Mouse (Mus musculus) mouse embryonic stem cell (cell line): ENCODE measurements around the gene Olfr1370.
"Not testable (repeated sequence)": the region's sequence is repeated elsewhere in the genome, so short reads cannot be mapped to it uniquely, and the experiment has no call there.

Source experiments
- in situ Hi-C, 2 experiments: fragments of 300-500 bp; cut with MboI; formaldehyde crosslinking; loops; 1 replicate in 1 of 2; 3 replicates in 1 of 2; pipeline ENCODE4 v1.14.3; 2019 to 2020; ENCODE audit warnings: low sequenced_read_pairs in 2 of 2, low pct_unique_long_range_greater_than_20kb in 1 of 2, mixed read lengths in 1 of 2; ENCODE audit not compliant: unreplicated experiment in 1 of 2

Olfr1370 gene

DNA sequence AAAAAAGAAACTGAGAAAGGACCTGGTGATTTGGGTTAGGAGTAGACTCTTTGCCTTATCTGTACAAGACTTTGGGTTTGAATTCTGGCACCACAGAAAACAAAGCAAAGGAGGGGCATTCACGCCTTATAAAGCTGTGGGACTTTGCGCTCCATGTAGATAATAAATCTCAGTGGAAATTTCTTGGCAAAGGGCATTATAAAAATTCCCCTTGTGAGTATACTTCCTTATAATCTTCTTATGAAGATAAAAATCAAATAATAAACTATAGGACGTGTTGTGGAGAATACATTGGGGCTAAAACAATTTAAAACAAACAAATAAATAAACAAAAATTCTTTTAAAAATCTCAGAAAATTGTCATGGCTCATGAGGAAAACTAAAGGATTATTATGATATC, at the start of gene Olfr1370:
Gene Olfr1370, minus strand, starts transcription at position 101 of the 400 bp plus-strand sequence.
- in situ Hi-C loops, result no loop called here

DNA sequence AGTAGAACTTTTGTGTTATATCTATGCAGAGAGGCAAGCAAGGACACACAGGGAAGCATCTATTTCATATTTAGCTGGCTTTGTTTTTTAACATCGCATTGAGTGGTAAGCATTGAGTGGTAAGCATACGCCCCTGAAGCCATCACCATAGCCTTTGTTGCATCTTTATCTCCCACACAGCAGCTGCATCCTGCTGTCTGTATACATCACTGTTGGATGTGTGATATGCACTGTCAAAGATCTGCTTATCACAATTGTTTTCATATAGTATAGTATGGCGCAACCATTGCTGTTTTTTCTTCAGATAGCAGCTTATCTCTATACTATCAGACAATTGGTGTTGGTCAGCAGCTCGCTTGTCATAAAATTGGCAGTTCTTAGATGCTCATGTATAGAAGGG, 39.4 kb upstream of the Olfr1370 start:
- in situ Hi-C loops, result no loop called here

DNA sequence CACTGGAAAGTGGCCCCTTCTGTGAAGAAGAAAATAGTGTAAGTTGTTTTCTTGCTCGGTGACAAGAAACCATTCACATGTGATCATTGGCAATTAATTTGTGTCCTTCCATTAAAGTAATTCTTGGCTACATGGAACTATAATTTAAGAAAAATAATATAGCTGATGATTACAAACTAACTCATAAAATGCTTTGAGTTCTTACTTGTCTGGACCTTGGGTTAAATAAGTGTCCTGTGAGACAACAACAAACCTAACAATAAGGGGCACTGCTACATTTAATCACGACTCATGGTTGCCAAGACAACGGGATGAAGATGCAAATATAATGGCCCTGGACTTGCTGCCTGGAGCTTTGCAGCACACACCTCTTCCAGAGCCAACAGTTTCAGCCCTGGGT, 36.4 kb upstream of the Olfr1370 start, which contains the start of gene Olfr1369-ps1:
Gene Olfr1369-ps1, plus strand, starts transcription at position 301 of the 400 bp plus-strand sequence.
- in situ Hi-C loops, result not testable (repeated sequence)

DNA sequence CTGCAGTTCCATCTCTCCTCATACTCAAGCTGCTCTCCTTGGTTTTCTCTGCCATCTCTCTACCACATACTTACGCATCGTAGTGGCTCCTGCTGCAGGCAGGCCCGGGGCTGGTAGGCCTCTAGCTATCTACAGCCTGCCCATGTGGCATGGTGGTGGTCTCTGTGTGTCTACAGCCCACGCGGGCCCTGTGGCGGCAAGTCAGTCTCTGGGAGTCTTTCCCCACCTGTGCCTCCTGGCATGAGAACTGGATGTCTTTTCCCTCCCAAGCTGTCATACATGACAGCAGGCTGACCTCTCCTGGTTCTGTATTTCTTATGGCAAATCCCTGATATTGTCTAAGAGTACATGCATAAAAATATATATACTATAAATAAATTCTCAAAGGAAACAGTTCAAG, 35.7 kb upstream of the Olfr1370 start:
- in situ Hi-C loops, result no loop called here

DNA sequence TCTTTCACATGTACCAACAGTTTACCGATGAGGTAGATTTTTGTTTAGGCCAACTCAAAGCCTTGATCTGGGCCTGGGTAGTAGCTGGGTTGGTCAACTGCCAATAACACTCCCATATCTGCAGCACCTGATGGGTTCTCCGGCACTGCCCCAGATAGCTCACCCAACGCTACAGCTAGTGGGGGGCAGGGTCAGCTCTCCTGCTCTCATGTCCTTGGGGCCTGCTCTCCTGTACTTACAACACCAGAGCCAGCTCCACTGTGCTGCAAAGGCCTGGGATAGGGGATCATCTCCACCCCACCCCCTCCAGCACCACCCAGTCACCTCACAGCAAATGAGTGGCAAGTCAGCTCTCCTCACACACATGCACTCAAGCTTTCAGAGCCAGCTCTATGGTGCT, 35.0 kb upstream of the Olfr1370 start:
- in situ Hi-C loops, result no loop called here

DNA sequence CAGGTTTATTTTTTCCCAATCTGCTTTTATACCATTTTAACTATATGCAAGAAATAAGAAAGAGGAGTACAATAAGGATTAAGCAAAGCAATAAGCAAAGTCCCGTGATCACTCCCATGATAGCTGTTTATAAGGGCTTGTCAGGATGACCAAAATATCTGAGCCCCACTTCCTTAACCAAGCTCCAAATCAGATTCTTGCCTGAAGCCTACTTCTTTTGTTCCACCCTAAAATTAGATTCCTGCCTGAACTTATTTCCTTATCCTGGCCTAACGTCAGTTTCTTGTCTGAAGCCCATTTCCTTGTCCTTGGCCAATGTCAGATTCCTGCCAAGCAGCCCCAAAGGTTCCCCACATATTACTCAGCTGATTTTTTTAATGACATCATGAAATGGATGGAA, 7.9 kb upstream of the Olfr1370 start:
- in situ Hi-C loops, result no loop called here

DNA sequence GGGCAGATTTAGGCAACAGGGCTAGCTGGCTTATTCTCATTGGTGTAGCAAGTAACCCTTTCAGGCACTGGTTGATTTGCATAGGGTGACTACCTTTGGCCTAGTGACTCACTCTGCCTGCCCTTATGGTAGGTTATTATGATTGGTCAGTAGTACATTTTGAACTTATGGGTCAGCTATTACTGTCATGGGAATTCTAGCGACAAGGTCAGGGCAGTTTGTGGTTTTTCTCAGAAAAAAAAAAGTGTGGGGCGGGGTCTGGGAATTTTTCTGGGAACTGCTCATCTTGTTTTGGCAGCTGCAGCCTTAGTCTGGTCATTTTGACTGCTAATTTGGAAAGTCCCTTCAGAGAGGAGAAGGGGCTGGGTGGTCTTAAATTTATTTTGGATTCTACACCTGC, 8.7 kb downstream of the Olfr1370 start:
- in situ Hi-C loops, result no loop called here

DNA sequence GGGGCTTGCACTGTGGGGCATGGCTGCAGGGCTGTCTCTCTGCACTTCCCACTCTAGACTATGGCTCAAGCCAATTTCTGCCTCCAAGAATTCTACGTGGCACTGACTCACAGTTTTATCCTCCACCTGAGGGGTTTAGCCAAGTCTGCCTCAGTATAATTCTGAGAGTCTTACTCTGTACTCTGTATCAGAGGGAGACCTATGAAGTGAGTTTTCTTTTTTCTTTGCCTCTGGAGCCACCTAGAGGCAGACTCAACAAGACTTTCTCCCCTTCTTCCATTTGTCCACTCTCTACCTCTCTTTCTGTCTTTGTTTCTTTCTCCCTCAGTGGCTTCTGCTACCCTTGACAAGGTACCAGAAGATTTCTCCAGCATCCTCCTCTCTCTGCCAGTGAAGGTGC, 24.6 kb downstream of the Olfr1370 start:
- in situ Hi-C loops, result no loop called here

DNA sequence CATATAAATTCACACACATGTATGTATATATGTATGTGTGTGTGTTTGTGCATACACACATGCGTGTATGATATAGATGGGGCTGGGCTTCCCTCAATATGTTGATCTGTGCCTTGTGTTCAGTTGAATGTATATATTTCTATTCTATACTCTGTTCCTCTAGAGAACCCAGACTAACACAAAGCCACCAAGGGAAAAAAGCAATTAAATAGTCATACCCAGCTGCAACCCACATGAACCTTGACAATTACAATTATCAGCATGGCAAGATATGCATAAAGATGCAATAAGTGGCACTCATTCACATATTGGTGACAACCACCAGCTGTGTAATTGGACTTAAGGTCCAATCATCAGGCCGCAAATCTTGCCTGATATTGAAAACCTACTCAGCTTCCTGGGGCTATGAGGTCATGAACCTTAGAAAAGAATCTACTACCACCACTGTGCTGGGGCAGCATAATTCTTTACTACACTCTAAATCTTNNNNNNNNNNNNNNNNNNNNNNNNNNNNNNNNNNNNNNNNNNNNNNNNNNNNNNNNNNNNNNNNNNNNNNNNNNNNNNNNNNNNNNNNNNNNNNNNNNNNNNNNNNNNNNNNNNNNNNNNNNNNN, 34.1 kb downstream of the Olfr1370 start:
- in situ Hi-C loops, result loop anchor here (25.0 kb wide), 1 partner anchor 728 kb away; no protein-coding TSS in a partner anchor

DNA sequence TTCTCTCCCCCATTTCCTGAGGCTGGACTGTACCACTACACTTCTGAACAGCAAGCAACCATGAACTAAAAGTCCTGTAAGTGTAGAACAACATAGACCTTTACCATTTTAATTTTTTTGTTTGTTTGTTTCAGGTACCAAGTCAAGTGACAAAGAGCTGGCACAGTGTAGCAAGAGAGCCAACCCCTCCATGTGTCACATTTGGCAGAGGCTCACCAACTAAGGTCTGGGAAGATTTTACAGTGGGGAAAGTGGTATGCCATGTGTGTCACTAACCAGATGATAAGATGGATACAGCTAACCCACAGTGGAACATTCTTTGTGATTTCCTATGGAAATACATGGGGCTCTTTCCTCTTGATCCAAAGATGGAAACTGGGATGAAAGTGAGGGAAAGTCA, 38.8 kb downstream of the Olfr1370 start:
- in situ Hi-C loops, result loop anchor here (25.0 kb wide), 1 partner anchor 724 kb away; no protein-coding TSS in a partner anchor

DNA sequence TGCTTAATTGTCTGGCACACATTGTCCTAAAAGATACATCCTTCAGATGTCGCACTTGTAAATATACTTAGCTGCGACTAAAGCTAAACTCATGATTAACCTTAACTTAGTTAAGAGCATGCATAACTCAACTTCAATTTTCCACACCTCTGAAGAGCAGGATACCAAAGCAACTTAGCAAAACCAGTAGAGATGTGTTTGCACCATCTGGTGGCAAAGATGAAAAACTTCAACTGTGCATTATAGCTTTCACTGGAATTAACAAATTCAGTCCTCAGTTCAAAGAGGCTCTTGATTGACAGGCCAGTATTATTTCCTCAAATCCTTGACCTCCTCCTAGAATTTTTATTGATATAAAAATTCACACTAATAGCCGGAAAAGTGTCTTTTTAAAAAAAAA, 39.7 kb downstream of the Olfr1370 start:
- in situ Hi-C loops, result loop anchor here (25.0 kb wide), 1 partner anchor 723 kb away; no protein-coding TSS in a partner anchor

DNA sequence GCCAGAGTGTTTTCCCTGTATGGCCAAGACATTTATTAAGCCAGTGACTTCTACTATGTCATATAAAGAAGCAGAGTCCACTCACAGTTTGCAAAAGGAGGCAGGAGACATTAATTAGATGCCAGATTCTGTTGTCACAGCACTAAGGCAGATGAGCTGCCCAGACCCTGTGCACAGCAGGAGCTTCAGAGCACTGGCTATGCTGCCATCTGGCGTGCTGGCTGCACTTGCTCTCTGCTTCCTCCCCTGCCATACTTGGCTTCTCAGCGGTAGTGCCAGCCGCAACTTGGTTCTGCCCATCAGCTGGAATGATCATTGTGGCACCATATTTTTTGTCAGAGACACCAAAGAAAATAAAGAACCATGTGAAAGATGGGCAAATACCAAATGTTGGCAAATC, 41.6 kb downstream of the Olfr1370 start:
- in situ Hi-C loops, result loop anchor here (25.0 kb wide), 1 partner anchor 721 kb away; no protein-coding TSS in a partner anchor

DNA sequence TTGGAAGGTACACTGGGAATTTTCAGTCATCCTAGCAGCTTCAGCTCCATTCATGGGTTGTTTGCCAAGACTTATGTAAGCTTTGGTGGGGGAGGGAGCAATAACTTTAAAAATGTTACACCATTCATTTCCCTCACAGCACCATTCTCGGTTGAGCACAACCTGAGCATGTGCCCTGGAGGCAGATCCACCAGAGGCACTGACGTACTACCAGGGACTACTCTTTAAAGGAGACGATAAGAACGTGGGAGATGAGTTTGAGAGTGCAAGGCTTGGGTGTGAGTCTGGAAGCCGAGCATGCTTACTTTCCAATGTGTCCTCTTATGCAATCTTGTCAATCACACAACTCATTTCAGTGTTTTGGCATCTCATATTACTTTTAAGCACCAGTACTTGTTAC, 49.9 kb downstream of the Olfr1370 start:
- in situ Hi-C loops, result loop anchor here (5.0 to 25.0 kb wide), 2 partner anchors 83 to 713 kb away; no protein-coding TSS in a partner anchor
